Mouse (Mus musculus) olfactory bulb, adult 2 months (tissue): ENCODE measurements around the gene 4930412O13Rik. TPM values are rescaled to one million over a fixed set of nuclear protein-coding genes. Genes with fewer than 3 reads are reported as not detected.

Source experiments
- H3K27ac ChIP-seq: fragments of 200-500 bp; 2 replicates; pipeline ENCODE4 v1.5.1; 2012; ENCODE audit warnings: low read depth, low read length; ENCODE audit not compliant: insufficient read depth
- H3K4me1 ChIP-seq: fragments of 200-500 bp; 2 replicates; pipeline ENCODE4 v1.6.1; 2012; ENCODE audit warnings: low read length; ENCODE audit not compliant: control insufficient read depth, insufficient read depth
- H3K4me3 ChIP-seq: fragments of 200-500 bp; 2 replicates; pipeline ENCODE4 v1.5.1; 2012; ENCODE audit warnings: mild to moderate bottlenecking, low read depth, low read length, moderate library complexity; ENCODE audit not compliant: insufficient read depth
- CTCF ChIP-seq: fragments of 200-500 bp; IDR thresholded peaks from 2 replicates; pipeline ENCODE4 v1.5.1; 2012; ENCODE audit warnings: low read depth, mild to moderate bottlenecking, low read length, moderate library complexity; ENCODE audit not compliant: insufficient read depth
- POLR2A ChIP-seq: fragments of 200-500 bp; IDR thresholded peaks from 2 replicates; pipeline ENCODE4 v1.6.1; 2012; ENCODE audit warnings: mild to moderate bottlenecking, low read depth, low read length, moderate library complexity; ENCODE audit not compliant: insufficient read depth
- WGBS: fragments of 180-500 bp; shearing (Covaris S2); methylation state at CpG from one replicate; pipeline ENCODE4 v1.1.7; 2018; 5-methylcytosine and 5-hydroxymethylcytosine counted together
- polyA plus RNA-seq: library from polyadenylated mRNA; stranded (reverse); fragments of >200 nt; gene quantifications from 2 replicates; pipeline ENCODE4 v1.2.4, GENCODE M21; 2012; ENCODE audit warnings: low replicate concordance; ENCODE audit not compliant: missing spikeins, insufficient read depth, insufficient read length

Gene 4930412O13Rik
- polyA plus RNA-seq, 1 experiment, result not detected

DNA sequence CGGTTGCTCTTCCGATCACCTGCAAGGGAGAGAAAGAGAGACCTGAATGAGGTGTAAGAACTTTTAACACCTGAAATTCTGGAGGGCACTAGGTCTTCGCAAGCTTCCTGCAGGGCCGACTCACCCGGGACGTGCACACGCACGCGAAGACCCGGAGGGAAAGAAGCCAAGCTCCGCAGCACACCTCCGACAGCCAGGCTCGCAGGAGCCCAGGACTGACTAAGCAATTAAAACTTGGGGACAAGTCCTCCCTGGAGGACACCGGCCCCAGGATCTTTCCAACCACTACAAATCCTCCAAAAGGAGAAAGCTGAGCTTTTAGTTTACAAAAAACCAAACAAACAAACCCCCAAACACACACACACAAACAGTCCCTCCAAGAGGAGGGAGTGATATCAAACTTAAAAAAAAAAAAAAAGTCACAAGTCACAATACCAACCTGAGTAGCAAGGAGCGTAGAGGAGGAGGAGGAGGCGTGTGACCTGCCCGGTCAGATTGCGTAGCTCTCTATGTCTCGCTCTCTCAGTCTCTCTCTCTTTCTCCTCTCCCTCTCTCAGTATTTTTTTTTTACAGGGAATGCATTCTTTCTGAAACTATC lies 3.0 kb upstream of the 4930412O13Rik start:
- TF ChIP-seq POLR2A (no peak), CTCF (no peak)
- Histone ChIP-seq H3K27ac (no peak overlapping the region), H3K4me1 (peaks cover 11% of the 10 kb centered on the region; the same call in 1 of the 2 replicates), H3K4me3 (no peak overlapping the region)
- 5% methylated on average over 19 of the region's 19 CpGs for WGBS

DNA sequence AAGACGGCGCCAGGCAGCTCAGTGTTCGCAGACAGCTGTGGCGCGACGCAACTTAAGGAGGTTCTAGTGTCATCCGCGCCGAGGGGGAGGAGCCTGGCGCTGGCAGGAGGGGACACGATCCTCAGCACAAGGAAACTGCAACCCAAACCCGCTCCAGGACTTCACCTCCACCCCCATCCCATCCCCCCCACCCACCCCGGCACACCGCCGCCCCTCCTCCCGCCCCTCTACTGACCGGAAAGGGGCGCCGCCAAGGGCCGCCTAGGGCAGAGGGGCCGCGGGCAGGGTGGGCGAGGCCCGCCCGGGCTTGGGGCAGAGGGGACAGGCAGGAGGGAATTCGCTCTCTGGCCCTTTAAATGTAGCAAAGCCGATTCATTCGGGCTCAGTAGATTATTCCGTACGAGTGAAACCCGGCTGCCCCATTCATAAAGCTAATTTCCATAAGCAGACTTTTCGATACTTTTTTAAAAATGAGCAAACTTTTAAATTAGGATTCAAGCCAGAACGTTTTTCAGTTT lies 2.4 kb upstream of the 4930412O13Rik start:
- H3K27ac ChIP-seq, result no peak overlapping the region

DNA sequence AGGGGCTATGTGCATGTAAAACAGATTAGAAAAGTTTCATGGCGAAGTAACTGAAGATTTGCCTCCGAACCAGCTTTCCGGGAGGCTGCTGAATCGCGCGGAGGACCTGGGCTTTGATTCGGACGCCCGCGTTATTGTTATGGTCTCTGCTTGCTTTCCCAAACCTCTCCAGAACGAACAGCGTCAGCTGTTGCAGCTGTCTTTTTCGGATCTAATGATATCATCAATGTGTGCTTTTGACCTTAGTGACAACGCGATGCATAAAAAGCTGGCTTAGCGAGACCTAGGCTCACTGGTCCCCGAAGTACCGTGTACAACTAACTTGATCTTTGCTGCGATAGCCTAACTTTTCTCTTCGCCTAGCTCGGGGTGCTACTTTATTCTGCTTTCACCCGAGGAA lies 2.0 kb upstream of the 4930412O13Rik start:
- TF ChIP-seq CTCF, result no peak
- no peak for TF ChIP-seq POLR2A
- 2% methylated on average over 22 of the region's 22 CpGs for WGBS
- Histone ChIP-seq H3K4me1 (peaks cover 11% of the 10 kb centered on the region; the same call in 1 of the 2 replicates), H3K27ac (no peak overlapping the region), H3K4me3 (no peak overlapping the region)

More for the DNA sequence above, 2.4 kb upstream of the 4930412O13Rik start:
- Histone ChIP-seq H3K4me1 (peaks cover 11% of the 10 kb centered on the region; the same call in 1 of the 2 replicates), H3K4me3 (no peak overlapping the region)
- 2% methylated on average over 33 of the region's 33 CpGs for WGBS
- TF ChIP-seq POLR2A (no peak), CTCF (no peak)

DNA sequence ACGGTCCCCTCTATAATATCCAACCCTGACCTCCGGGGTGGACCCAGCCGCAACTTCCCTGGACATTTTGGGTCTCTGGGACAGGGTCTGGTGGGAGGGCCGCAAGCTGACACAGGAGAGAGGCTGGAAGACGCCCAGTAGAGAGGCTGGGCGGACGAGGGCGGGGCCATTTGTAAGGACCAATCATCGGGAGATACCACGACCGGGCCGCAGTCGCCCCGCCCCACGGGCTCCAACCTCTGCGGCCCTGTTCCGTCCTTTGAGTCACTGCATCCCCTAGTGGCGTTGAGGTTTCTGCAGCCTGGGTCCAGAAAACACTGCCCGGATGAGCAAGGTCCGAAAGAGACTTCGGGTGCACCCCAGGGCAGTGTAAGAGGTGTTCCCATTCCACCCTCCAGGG lies 1.6 kb upstream of the 4930412O13Rik start:
- no peak overlapping the region for H3K4me3 ChIP-seq
- no peak overlapping the region for H3K27ac ChIP-seq
- 2% methylated on average over 21 of the region's 21 CpGs for WGBS
- peaks cover 11% of the 10 kb centered on the region; the same call in 1 of the 2 replicates for H3K4me1 ChIP-seq
- no peak for TF ChIP-seq POLR2A

DNA sequence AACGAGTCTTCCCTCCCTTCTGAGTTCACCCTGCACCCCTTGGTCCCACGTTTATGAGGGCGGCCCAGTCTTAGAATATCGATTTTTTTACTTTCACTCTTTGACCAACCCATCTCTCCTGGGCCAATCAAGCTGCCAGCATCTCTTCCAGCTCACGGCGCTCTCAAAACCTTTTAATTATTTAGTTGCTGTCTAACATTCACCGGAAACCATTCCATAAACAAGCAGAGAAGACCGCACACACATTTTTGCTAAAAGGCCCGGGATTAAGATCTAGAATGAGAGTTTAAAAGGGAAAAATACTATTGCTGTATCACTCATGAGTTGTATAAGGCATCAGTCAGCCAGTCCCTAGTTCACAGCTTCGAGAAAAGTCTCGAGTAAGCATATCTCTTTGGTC lies 781 bp upstream of the 4930412O13Rik start:
- TF ChIP-seq POLR2A (no peak), CTCF (no peak)
- H3K27ac ChIP-seq, result no peak overlapping the region
- peaks cover 11% of the 10 kb centered on the region; the same call in 1 of the 2 replicates for H3K4me1 ChIP-seq
- no peak overlapping the region for H3K4me3 ChIP-seq
- WGBS, result 6% methylated on average over 11 of the region's 11 CpGs

DNA sequence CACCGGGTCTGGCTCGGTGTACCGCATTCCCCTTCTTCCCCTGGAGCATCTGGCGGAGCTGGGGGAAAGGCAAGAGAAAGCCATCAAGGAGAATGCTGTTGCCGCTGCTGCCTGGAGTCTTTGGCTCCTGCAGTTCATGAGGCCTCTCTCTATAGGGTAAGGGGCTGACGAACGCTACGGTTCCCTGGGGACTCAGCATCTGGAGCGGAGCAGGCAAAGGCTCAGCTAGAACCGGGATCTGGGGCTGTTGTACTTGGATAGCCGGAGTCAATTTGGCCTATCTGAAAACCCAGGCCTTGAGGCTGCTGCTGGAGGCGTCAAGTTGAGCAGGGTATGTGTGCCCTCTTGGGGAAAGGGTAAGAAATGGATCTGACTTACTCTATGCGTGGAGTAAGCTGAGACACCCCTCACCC lies 565 bp downstream of the 4930412O13Rik start:
- TF ChIP-seq POLR2A (no peak), CTCF (no peak)
- H3K4me3 ChIP-seq, result no peak overlapping the region
- peaks cover 11% of the 10 kb centered on the region; the same call in 1 of the 2 replicates for H3K4me1 ChIP-seq
- WGBS, result 11% methylated on average over 13 of the region's 13 CpGs
- no peak overlapping the region for H3K27ac ChIP-seq

DNA sequence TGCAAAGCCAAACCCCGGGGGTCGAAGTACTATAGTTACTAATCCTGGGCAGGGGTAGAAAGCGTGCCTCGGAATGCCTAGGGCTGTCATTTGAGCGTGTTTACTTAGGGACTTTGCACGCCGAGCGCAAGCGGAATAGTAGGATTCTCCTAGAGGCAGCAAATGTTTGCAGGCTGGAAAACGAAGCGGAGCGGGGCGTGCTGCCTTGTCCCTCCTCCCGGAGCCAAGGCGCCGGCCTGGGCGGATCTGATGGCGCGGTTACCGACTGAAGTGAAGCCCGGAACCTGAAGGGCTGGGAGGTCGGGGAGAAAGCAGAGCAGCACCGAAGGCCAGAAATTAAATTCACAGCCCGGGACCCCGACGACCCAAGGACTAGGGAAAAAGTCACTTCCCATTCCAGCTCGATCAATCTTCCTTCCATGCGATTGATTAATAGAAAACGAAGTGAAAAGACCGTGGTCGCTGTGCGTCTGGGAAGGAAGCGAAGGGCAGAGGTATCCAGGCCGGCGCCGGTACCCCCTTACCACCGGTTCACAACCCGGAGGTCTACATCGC lies 1.4 kb downstream of the 4930412O13Rik start:
- peaks cover 8% of the 10 kb centered on the region; the same call in 1 of the 2 replicates for H3K4me1 ChIP-seq
- TF ChIP-seq POLR2A (no peak), CTCF (no peak)
- no peak overlapping the region for H3K4me3 ChIP-seq
- WGBS, result 3% methylated on average over 39 of the region's 39 CpGs
- no peak overlapping the region for H3K27ac ChIP-seq

DNA sequence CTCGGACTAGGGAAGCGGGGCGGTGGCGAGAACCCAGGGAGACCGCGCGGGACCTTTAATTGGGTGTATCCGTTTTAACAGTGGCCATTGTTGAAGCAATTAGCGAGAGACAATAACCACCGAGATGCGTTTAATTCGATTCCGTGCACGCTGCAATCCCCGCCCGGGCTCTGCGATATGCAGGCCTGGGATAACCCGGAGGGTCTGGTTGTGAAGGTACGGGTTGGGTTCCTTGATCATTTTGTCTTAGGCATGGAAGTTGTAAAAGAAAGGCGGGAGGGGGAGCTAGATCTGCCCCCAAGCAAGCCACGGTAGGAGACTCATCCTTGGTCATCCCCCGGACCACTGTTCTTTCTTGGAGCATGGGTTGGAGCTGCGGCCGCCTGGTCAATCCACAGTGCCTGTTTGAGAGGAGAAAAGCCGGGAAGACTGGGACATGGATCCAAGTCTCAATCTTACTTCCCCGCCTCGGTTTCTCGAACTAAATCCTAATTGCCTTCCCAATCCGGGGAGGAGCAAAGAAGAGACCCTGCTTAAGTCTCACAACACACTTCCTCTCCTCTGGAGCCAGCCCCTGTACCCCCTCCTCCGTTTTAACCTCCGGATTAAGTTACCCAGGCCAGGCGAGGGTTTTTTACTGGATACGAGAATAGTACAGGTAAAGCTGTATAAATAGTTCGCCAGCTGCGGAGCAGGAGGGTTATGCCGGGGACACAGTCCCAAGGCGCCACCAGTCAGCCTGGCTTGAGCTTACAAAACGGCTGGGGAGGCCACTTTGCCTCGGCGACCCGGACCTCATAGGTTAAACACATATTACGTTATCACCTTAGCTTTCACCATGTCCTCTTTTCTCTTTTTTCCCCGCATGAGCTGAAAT lies 2.1 kb downstream of the 4930412O13Rik start:
- H3K4me3 ChIP-seq, result no peak overlapping the region
- no peak overlapping the region for H3K27ac ChIP-seq
- 4% methylated on average over 43 of the region's 43 CpGs for WGBS
- H3K4me1 ChIP-seq, result peaks cover 7% of the 10 kb centered on the region; the same call in 1 of the 2 replicates
- no peak for TF ChIP-seq CTCF
